Mouse (Mus musculus): Measurements from ENCODE around the gene Soat2. TPM values are rescaled to one million over a fixed set of nuclear protein-coding genes. Genes with fewer than 3 reads are reported as not detected.

Gene Soat2
- polyA plus RNA-seq, 1 experiment from 2014 or later, result 5.4 TPM

- ATAC-seq (ENCODE audit: insufficient read depth, low FRiP score), result no peak
- Histone ChIP-seq H3K36me3 (ENCODE audit: control insufficient read depth, insufficient read depth, low read length) (no peaks in the 10 kb centered on the region), H3K27ac (ENCODE audit: low read length) (no peak overlapping the region), H3K27me3 (ENCODE audit: control insufficient read depth, insufficient read depth, low read length) (no peaks in the 10 kb centered on the region), H3K4me2 (ENCODE audit: low read depth, low read length) (no peak overlapping the region), H3K9me3 (replicated peaks; ENCODE audit: control insufficient read depth, low read length) (no peaks in the 10 kb centered on the region), H3K4me3 (replicated peaks; ENCODE audit: low read length) (no peak overlapping the region), H3K4me1 (ENCODE audit: control insufficient read depth, insufficient read depth, low read length) (0 out of 2 replicates have a peak, but pooled peaks cover 13% of the 10 kb centered on the region), H3K9ac (ENCODE audit: low read length) (no peak overlapping the region)
- 70% methylated on average over 8 of the region's 8 CpGs for WGBS
Measured at GRCm38 (mm10) chr15:102119121-102119830, 31.1 kb upstream of the Soat2 start.

DNA sequence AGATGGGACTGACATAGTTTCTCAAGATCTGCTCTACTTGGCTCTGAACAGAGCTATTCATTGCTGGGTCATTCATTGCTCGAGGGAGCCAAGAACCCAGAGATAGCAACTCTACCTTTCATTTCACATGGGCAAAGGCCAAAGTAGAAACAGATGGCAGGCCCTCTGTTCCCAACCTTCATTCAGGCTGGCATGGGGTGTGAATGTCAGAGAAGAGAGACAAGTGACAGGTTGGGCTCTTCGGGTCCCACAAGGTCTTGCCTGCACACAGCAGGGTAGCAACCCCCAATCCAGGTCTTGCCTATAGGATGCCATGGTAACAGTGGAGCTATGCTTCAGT lies 30.5 kb upstream of the Soat2 start:
- ATAC-seq (ENCODE audit: insufficient read depth, low FRiP score), result no peak
- WGBS, result 70% methylated on average over 2 of the region's 2 CpGs
- H3K4me3 ChIP-seq (replicated peaks; ENCODE audit: low read length), result no peak overlapping the region
- no peaks in the 10 kb centered on the region for H3K36me3 ChIP-seq (ENCODE audit: control insufficient read depth, insufficient read depth, low read length)
- no peak overlapping the region for H3K4me2 ChIP-seq (ENCODE audit: low read depth, low read length)
- 0 out of 2 replicates have a peak, but pooled peaks cover 13% of the 10 kb centered on the region for H3K4me1 ChIP-seq (ENCODE audit: control insufficient read depth, insufficient read depth, low read length)
- H3K9ac ChIP-seq (ENCODE audit: low read length), result no peak overlapping the region
- H3K27ac ChIP-seq (ENCODE audit: low read length), result no peak overlapping the region
- no peaks in the 10 kb centered on the region for H3K27me3 ChIP-seq (ENCODE audit: control insufficient read depth, insufficient read depth, low read length)
- no peaks in the 10 kb centered on the region for H3K9me3 ChIP-seq (replicated peaks; ENCODE audit: control insufficient read depth, low read length)

DNA sequence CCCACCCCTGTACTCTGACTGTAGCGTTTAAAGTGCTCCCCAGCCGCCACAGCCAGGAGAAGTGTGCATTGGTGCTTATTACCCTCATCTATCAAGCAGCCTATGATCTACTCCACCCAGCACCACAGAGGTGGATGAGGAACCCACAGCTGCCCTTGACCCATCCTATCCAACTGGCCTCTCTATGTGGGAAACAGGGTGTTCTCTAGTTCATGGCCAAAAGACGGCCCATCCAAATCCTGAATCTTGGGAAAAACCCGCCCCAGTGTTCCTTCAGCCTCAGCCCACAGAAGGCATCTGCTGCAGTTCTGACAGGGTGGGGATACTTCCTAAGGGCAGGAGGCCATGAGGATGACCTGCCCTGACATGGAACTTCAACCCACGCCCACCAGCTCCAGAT lies 29.8 kb upstream of the Soat2 start:
- no peaks in the 10 kb centered on the region for H3K9me3 ChIP-seq (replicated peaks; ENCODE audit: control insufficient read depth, low read length)
- H3K9ac ChIP-seq (ENCODE audit: low read length), result no peak overlapping the region
- no peak overlapping the region for H3K27ac ChIP-seq (ENCODE audit: low read length)
- no peak overlapping the region for H3K4me3 ChIP-seq (replicated peaks; ENCODE audit: low read length)
- WGBS, result 79% methylated on average over 5 of the region's 5 CpGs
- no peak for ATAC-seq (ENCODE audit: insufficient read depth, low FRiP score)
- no peak overlapping the region for H3K4me2 ChIP-seq (ENCODE audit: low read depth, low read length)
- no peaks in the 10 kb centered on the region for H3K36me3 ChIP-seq (ENCODE audit: control insufficient read depth, insufficient read depth, low read length)
- 0 out of 2 replicates have a peak, but pooled peaks cover 10% of the 10 kb centered on the region for H3K4me1 ChIP-seq (ENCODE audit: control insufficient read depth, insufficient read depth, low read length)
- no peaks in the 10 kb centered on the region for H3K27me3 ChIP-seq (ENCODE audit: control insufficient read depth, insufficient read depth, low read length)

GRCm38 (mm10) chr15:102126303-102126702 lies 24.0 kb upstream of the Soat2 start:
- peak; percentile 60; the same call in 1 of the 2 replicates for ATAC-seq (ENCODE audit: insufficient read depth, low FRiP score)

GRCm38 (mm10) chr15:102133314-102133713 lies 17.0 kb upstream of the Soat2 start:
- 73% methylated on average over 9 of the region's 9 CpGs for WGBS
- Histone ChIP-seq H3K27ac (ENCODE audit: low read length) (peak overlapping the region; percentile 28), H3K4me3 (replicated peaks; ENCODE audit: low read length) (no peak overlapping the region), H3K27me3 (ENCODE audit: control insufficient read depth, insufficient read depth, low read length) (no peaks in the 10 kb centered on the region), H3K4me1 (ENCODE audit: control insufficient read depth, insufficient read depth, low read length) (peaks cover 14% of the 10 kb centered on the region; the same call in 1 of the 2 replicates), H3K9ac (ENCODE audit: low read length) (no peak overlapping the region), H3K9me3 (replicated peaks; ENCODE audit: control insufficient read depth, low read length) (no peaks in the 10 kb centered on the region), H3K4me2 (ENCODE audit: low read depth, low read length) (no peak overlapping the region), H3K36me3 (ENCODE audit: control insufficient read depth, insufficient read depth, low read length) (peaks cover 14% of the 10 kb centered on the region)
- ATAC-seq (ENCODE audit: insufficient read depth, low FRiP score), result no peak

More at GRCm38 (mm10) chr15:102126303-102126702, 24.0 kb upstream of the Soat2 start:
- H3K4me1 ChIP-seq (ENCODE audit: control insufficient read depth, insufficient read depth, low read length), result 0 out of 2 replicates have a peak, but pooled peaks cover 2% of the 10 kb centered on the region
- H3K4me2 ChIP-seq (ENCODE audit: low read depth, low read length), result no peak overlapping the region
- 50% methylated on average over 2 of the region's 2 CpGs for WGBS
- peaks cover 6% of the 10 kb centered on the region for H3K36me3 ChIP-seq (ENCODE audit: control insufficient read depth, insufficient read depth, low read length)
- no peak overlapping the region for H3K4me3 ChIP-seq (replicated peaks; ENCODE audit: low read length)
- H3K9me3 ChIP-seq (replicated peaks; ENCODE audit: control insufficient read depth, low read length), result no peaks in the 10 kb centered on the region
- no peak overlapping the region for H3K9ac ChIP-seq (ENCODE audit: low read length)
- peak overlapping the region; percentile 3; the same call in 1 of the 2 replicates for H3K27ac ChIP-seq (ENCODE audit: low read length)
- H3K27me3 ChIP-seq (ENCODE audit: control insufficient read depth, insufficient read depth, low read length), result no peaks in the 10 kb centered on the region

- H3K4me2 ChIP-seq (ENCODE audit: low read depth, low read length), result peak overlapping the region; percentile 74; the same call in 1 of the 2 replicates
- no peak overlapping the region for H3K27ac ChIP-seq (ENCODE audit: low read length)
- H3K4me3 ChIP-seq (replicated peaks; ENCODE audit: low read length), result no peak overlapping the region
- peaks cover 14% of the 10 kb centered on the region; the same call in 1 of the 2 replicates for H3K4me1 ChIP-seq (ENCODE audit: control insufficient read depth, insufficient read depth, low read length)
- WGBS, result 69% methylated on average over 2 of the region's 2 CpGs
- H3K9me3 ChIP-seq (replicated peaks; ENCODE audit: control insufficient read depth, low read length), result no peaks in the 10 kb centered on the region
- peaks cover 11% of the 10 kb centered on the region for H3K36me3 ChIP-seq (ENCODE audit: control insufficient read depth, insufficient read depth, low read length)
- peak overlapping the region; percentile 76; the same call in 1 of the 2 replicates for H3K9ac ChIP-seq (ENCODE audit: low read length)
- no peak for ATAC-seq (ENCODE audit: insufficient read depth, low FRiP score)
- H3K27me3 ChIP-seq (ENCODE audit: control insufficient read depth, insufficient read depth, low read length), result no peaks in the 10 kb centered on the region
Measured at GRCm38 (mm10) chr15:102134709-102135108, 15.6 kb upstream of the Soat2 start.

- Histone ChIP-seq H3K4me3 (replicated peaks; ENCODE audit: low read length) (peak overlapping the region; percentile 59), H3K36me3 (ENCODE audit: control insufficient read depth, insufficient read depth, low read length) (peaks cover 11% of the 10 kb centered on the region), H3K27ac (ENCODE audit: low read length) (peak overlapping the region; percentile 43), H3K4me2 (ENCODE audit: low read depth, low read length) (peak overlapping the region; percentile 74), H3K4me1 (ENCODE audit: control insufficient read depth, insufficient read depth, low read length) (peaks cover 14% of the 10 kb centered on the region; the same call in 1 of the 2 replicates), H3K9me3 (replicated peaks; ENCODE audit: control insufficient read depth, low read length) (no peaks in the 10 kb centered on the region), H3K9ac (ENCODE audit: low read length) (peak overlapping the region; percentile 76), H3K27me3 (ENCODE audit: control insufficient read depth, insufficient read depth, low read length) (no peaks in the 10 kb centered on the region)
- peak; percentile 65 for ATAC-seq (ENCODE audit: insufficient read depth, low FRiP score)
- WGBS, result 2% methylated on average over 35 of the region's 35 CpGs
Measured at GRCm38 (mm10) chr15:102135522-102136128, 14.7 kb upstream of the Soat2 start.

DNA sequence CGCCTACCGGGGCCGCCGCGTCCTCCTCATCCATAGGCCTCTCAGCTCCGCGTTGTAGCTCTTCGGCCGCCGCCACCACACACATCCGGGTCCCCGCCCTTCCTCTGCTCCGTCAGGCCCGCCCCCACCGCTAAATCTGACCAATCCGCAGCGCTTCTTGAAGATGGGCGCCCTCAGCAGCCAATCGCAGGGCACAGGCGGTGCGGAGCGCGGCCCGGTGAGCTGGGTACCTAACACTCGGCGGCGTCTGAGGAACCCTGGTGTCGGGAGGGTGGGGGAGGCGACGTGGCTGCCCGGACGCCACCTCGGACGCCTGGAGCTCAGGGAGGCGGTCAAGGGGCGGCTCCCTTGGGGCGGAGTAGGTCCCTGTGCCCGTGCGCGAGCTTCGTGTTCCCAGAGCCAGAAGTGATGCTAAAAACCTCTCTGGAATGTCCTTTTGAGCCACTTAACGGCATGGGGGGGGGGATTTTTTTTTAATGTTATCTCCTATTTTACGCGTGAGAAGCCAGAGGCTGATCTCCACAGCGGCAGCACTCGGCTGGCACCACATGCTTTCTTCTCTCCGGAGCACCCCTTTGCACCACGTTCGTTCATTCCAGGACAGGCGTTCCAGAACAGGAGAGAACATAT lies 14.1 kb upstream of the Soat2 start, which contains the start of gene Spryd3:
Spryd3 (minus strand) TSS at position 106 of the 630 bp plus-strand sequence.
- H3K27me3 ChIP-seq (ENCODE audit: control insufficient read depth, insufficient read depth, low read length), result no peaks in the 10 kb centered on the region
- ATAC-seq (ENCODE audit: insufficient read depth, low FRiP score), result peak; percentile 99
- peak within 1 kb of the TSS; percentile 80 for H3K4me2 ChIP-seq (ENCODE audit: low read depth, low read length)
- WGBS, result under 1% methylated on average over 50 of the region's 50 CpGs
- H3K4me3 ChIP-seq (replicated peaks; ENCODE audit: low read length), result peak within 1 kb of the TSS; percentile 59
- H3K27ac ChIP-seq (ENCODE audit: low read length), result peak within 1 kb of the TSS; percentile 69
- H3K36me3 ChIP-seq (ENCODE audit: control insufficient read depth, insufficient read depth, low read length), result peaks cover 10% of the 10 kb centered on the region
- H3K9me3 ChIP-seq (replicated peaks; ENCODE audit: control insufficient read depth, low read length), result no peaks in the 10 kb centered on the region
- peak within 1 kb of the TSS; percentile 76 for H3K9ac ChIP-seq (ENCODE audit: low read length)
- H3K4me1 ChIP-seq (ENCODE audit: control insufficient read depth, insufficient read depth, low read length), result peaks cover 14% of the 10 kb centered on the region; the same call in 1 of the 2 replicates

GRCm38 (mm10) chr15:102141120-102141519 lies 9.2 kb upstream of the Soat2 start:
- Histone ChIP-seq H3K4me2 (ENCODE audit: low read depth, low read length) (no peak overlapping the region), H3K9ac (ENCODE audit: low read length) (no peak overlapping the region), H3K36me3 (ENCODE audit: control insufficient read depth, insufficient read depth, low read length) (no peaks in the 10 kb centered on the region), H3K27me3 (ENCODE audit: control insufficient read depth, insufficient read depth, low read length) (peaks cover 10% of the 10 kb centered on the region), H3K4me3 (replicated peaks; ENCODE audit: low read length) (no peak overlapping the region), H3K4me1 (ENCODE audit: control insufficient read depth, insufficient read depth, low read length) (peaks cover 23% of the 10 kb centered on the region), H3K27ac (ENCODE audit: low read length) (no peak overlapping the region), H3K9me3 (replicated peaks; ENCODE audit: control insufficient read depth, low read length) (no peaks in the 10 kb centered on the region)
- no peak for ATAC-seq (ENCODE audit: insufficient read depth, low FRiP score)
- WGBS, result 89% methylated on average over 5 of the region's 5 CpGs
